Mouse (Mus musculus) CH12.LX (cell line): ENCODE results near the gene Il1rap. TPM values are rescaled to one million over a fixed set of nuclear protein-coding genes. Genes with fewer than 3 reads are reported as not detected.

ENCODE experiments used
- DNase-seq: peaks from one replicate; pipeline ENCODE4 v3.0.0-alpha.2; 2013; ENCODE audit errors: extremely low read depth
- H3K27ac ChIP-seq: 2 replicates; pipeline ENCODE4 v1.5.1; 2012; ENCODE audit warnings: low read depth, mild to moderate bottlenecking, control low read depth, moderate library complexity; ENCODE audit not compliant: insufficient read depth
- H3K27me3 ChIP-seq: replicated peaks from 2 replicates; pipeline ENCODE3; 2012; ENCODE audit warnings: inconsistent platforms
- H3K36me3 ChIP-seq, 2 experiments: replicated peaks in 1 of 2; 2 replicates each; pipeline versions ENCODE3 to v1.6.1; 2012; ENCODE audit warnings: inconsistent platforms in 1 of 2, low read length in 1 of 2, mild to moderate bottlenecking in 1 of 2, mixed read lengths in 1 of 2, moderate library complexity in 1 of 2; ENCODE audit not compliant: control insufficient read depth in 1 of 2, insufficient read depth in 1 of 2
- H3K4me1 ChIP-seq, 2 experiments: 2 replicates each; pipeline ENCODE4 v1.6.1; 2012; ENCODE audit warnings: inconsistent platforms in 1 of 2, moderate library complexity in 1 of 2; ENCODE audit not compliant: insufficient read depth in 2 of 2, control insufficient read depth in 1 of 2
- H3K4me2 ChIP-seq: 2 replicates; pipeline ENCODE4 v1.6.1; 2012; ENCODE audit warnings: low read depth, mild to moderate bottlenecking, control low read depth; ENCODE audit not compliant: poor library complexity, insufficient read depth, severe bottlenecking
- H3K4me3 ChIP-seq, 3 experiments: fragments of 150-350 bp in 1 of 3; sonication (generic) in 1 of 3; replicated peaks in 1 of 3; 2 replicates each; pipeline versions ENCODE3 to v1.5.1; 2011 to 2012; ENCODE audit warnings: low read depth in 2 of 3, low read length in 2 of 3, mild to moderate bottlenecking in 2 of 3, moderate library complexity in 2 of 3, control low read depth in 1 of 3, improper control_type of control experiment in 1 of 3, inconsistent platforms in 1 of 3, mixed read lengths in 1 of 3; ENCODE audit not compliant: poor library complexity in 1 of 3
- H3K79me2 ChIP-seq: replicated peaks from 2 replicates; pipeline ENCODE4 v1.6.1; 2012; ENCODE audit warnings: mild to moderate bottlenecking, moderate library complexity; ENCODE audit not compliant: control insufficient read depth, poor library complexity, insufficient read depth, severe bottlenecking; ENCODE audit errors: extremely low read depth
- H3K9ac ChIP-seq: 2 replicates; pipeline ENCODE4 v1.6.1; 2012; ENCODE audit warnings: low read depth, mild to moderate bottlenecking, control low read depth, moderate library complexity; ENCODE audit not compliant: insufficient read depth
- H3K9me3 ChIP-seq: replicated peaks from 2 replicates; pipeline ENCODE3; 2012; ENCODE audit warnings: low read length, inconsistent platforms, mixed read lengths
- BHLHE40 ChIP-seq: IDR thresholded peaks from 2 replicates; pipeline ENCODE4 v1.6.1; 2011; ENCODE audit warnings: mild to moderate bottlenecking, low read depth, low read length, improper control_type of control experiment
- CHD1 ChIP-seq: IDR thresholded peaks from 2 replicates; pipeline ENCODE4 v1.6.1; 2012; ENCODE audit warnings: low read depth, low read length, improper control_type of control experiment, inconsistent platforms
- CTCF ChIP-seq, 2 experiments: IDR thresholded peaks in 1 of 2; conservative IDR thresholded peaks in 1 of 2; 2 replicates each; pipeline ENCODE4 v1.5.1; 2011 to 2012; ENCODE audit warnings: low read depth in 2 of 2, low read length in 2 of 2, improper control_type of control experiment in 1 of 2, inconsistent platforms in 1 of 2, mild to moderate bottlenecking in 1 of 2, moderate library complexity in 1 of 2
- E2F4 ChIP-seq: IDR thresholded peaks from 2 replicates; pipeline ENCODE4 v1.6.1; 2011; ENCODE audit warnings: low read depth, low read length, improper control_type of control experiment; ENCODE audit not compliant: insufficient replicate concordance
- ETS1 ChIP-seq: conservative IDR thresholded peaks from 2 replicates; pipeline ENCODE4 v1.6.1; 2012; ENCODE audit warnings: low read depth, mild to moderate bottlenecking, inconsistent platforms, low read length, improper control_type of control experiment, moderate library complexity
- GABPA ChIP-seq: IDR thresholded peaks from 2 replicates; pipeline ENCODE4 v1.6.1; 2012; ENCODE audit warnings: low read depth, low read length, improper control_type of control experiment, inconsistent platforms; ENCODE audit not compliant: insufficient replicate concordance
- HCFC1 ChIP-seq: IDR thresholded peaks from 2 replicates; pipeline ENCODE4 v1.6.1; 2012; ENCODE audit warnings: low read depth, mild to moderate bottlenecking, inconsistent platforms, low read length, improper control_type of control experiment
- IRF4 ChIP-seq: IDR thresholded peaks from 2 replicates; pipeline ENCODE4 v1.6.1; 2014; ENCODE audit warnings: low read depth, mild to moderate bottlenecking, inconsistent platforms, low read length, improper control_type of control experiment
- JUND ChIP-seq: conservative IDR thresholded peaks from 2 replicates; pipeline ENCODE4 v1.6.1; 2011; ENCODE audit warnings: low read depth, low read length, improper control_type of control experiment
- KAT2A ChIP-seq: IDR thresholded peaks from 2 replicates; pipeline ENCODE4 v1.6.1; 2012; ENCODE audit warnings: low read length, improper control_type of control experiment, inconsistent platforms; ENCODE audit not compliant: insufficient replicate concordance
- MAFK ChIP-seq: IDR thresholded peaks from 2 replicates; pipeline ENCODE4 v1.6.1; 2011; ENCODE audit warnings: low read length, improper control_type of control experiment; ENCODE audit not compliant: insufficient replicate concordance
- MAZ ChIP-seq: IDR thresholded peaks from 2 replicates; pipeline ENCODE4 v1.6.1; 2012; ENCODE audit warnings: low read depth, mild to moderate bottlenecking, inconsistent platforms, low read length, improper control_type of control experiment, moderate library complexity
- MEF2A ChIP-seq: IDR thresholded peaks from 2 replicates; pipeline ENCODE4 v1.6.1; 2014; ENCODE audit warnings: low read depth, mild to moderate bottlenecking, inconsistent platforms, low read length, improper control_type of control experiment, borderline replicate concordance
- MXI1 ChIP-seq: IDR thresholded peaks from 2 replicates; pipeline ENCODE4 v1.6.1; 2011; ENCODE audit warnings: mild to moderate bottlenecking, low read depth, low read length, improper control_type of control experiment
- MYC ChIP-seq: IDR thresholded peaks from 2 replicates; pipeline ENCODE4 v1.6.1; 2011; ENCODE audit warnings: low read depth, mild to moderate bottlenecking, improper control_type of control experiment, low read length
- NELFE ChIP-seq: IDR thresholded peaks from 2 replicates; pipeline ENCODE4 v1.6.1; 2011; ENCODE audit warnings: low read depth, low read length, improper control_type of control experiment
- PAX5 ChIP-seq: IDR thresholded peaks from 2 replicates; pipeline ENCODE4 v1.6.1; 2012; ENCODE audit warnings: low read length, inconsistent platforms, mixed read lengths
- RCOR1 ChIP-seq: conservative IDR thresholded peaks from 2 replicates; pipeline ENCODE4 v1.6.1; 2012; ENCODE audit warnings: low read depth, mild to moderate bottlenecking, inconsistent platforms, low read length, improper control_type of control experiment
- SMC3 ChIP-seq: IDR thresholded peaks from 2 replicates; pipeline ENCODE4 v1.6.1; 2011; ENCODE audit warnings: low read depth, low read length, improper control_type of control experiment
- TBP ChIP-seq: conservative IDR thresholded peaks from 2 replicates; pipeline ENCODE4 v1.6.1; 2011; ENCODE audit warnings: low read depth, low read length, improper control_type of control experiment
- UBTF ChIP-seq: IDR thresholded peaks from 2 replicates; pipeline ENCODE4 v1.6.1; 2012; ENCODE audit warnings: low read depth, mild to moderate bottlenecking, inconsistent platforms, low read length, improper control_type of control experiment, moderate library complexity
- USF1 ChIP-seq: IDR thresholded peaks from 2 replicates; pipeline ENCODE4 v1.6.1; 2014; ENCODE audit warnings: low read depth, mild to moderate bottlenecking, inconsistent platforms, low read length, improper control_type of control experiment
- USF2 ChIP-seq: conservative IDR thresholded peaks from 2 replicates; pipeline ENCODE4 v1.6.1; 2011; ENCODE audit warnings: low read depth, low read length, improper control_type of control experiment
- ZC3H11A ChIP-seq: IDR thresholded peaks from 2 replicates; pipeline ENCODE4 v1.6.1; 2012; ENCODE audit warnings: low read depth, mild to moderate bottlenecking, inconsistent platforms, low read length, improper control_type of control experiment
- ZKSCAN1 ChIP-seq: IDR thresholded peaks from 2 replicates; pipeline ENCODE4 v1.6.1; 2012; ENCODE audit warnings: low read depth, inconsistent platforms, low read length, improper control_type of control experiment, borderline replicate concordance
- dilution Hi-C: fragments of 300-500 bp; cut with MboI; formaldehyde crosslinking; loops from 2 replicates; pipeline ENCODE4 v1.14.3; 2020; ENCODE audit warnings: low sequenced_read_pairs; ENCODE audit not compliant: extremely low pct_unique_long_range_greater_than_20kb, extremely low pct_ligation_motif_present
- in situ Hi-C: fragments of 300-500 bp; cut with MboI; formaldehyde crosslinking; loops from 3 replicates; pipeline ENCODE4 v1.14.3; 2019; ENCODE audit warnings: low sequenced_read_pairs, low pct_ligation_motif_present, low pct_unique_long_range_greater_than_20kb, mixed read lengths
- polyA plus RNA-seq: library from polyadenylated mRNA; unstranded; fragments of >175 nt; gene quantifications from 2 replicates; pipeline ENCODE4 v1.2.1, GENCODE M21; 2012; ENCODE audit warnings: low read depth; ENCODE audit not compliant: insufficient read length
- total RNA-seq, 2 experiments: library from RNA; depleted of rRNA; stranded (reverse); fragments of 300-350 nt in 1 of 2; fragments of >200 nt in 1 of 2; gene quantifications; 2 replicates each; pipeline ENCODE4 v1.2.3; 2012 to 2014

The Il1rap gene
- total and polyA plus RNA-seq, 3 experiments: 4.1 to 15.0 (median 9.4) TPM

- no peak overlapping the region for H3K4me2 ChIP-seq
- no peak for TF ChIP-seq ZKSCAN1
- TF ChIP-seq GABPA: no peak
- TF ChIP-seq ZC3H11A: no peak
- no peak for TF ChIP-seq PAX5
- no peak for TF ChIP-seq BHLHE40
- TF ChIP-seq RCOR1: no peak
- no peak for TF ChIP-seq MAZ
- no peak for TF ChIP-seq MAFK
- no peak for TF ChIP-seq UBTF
- no peak for TF ChIP-seq SMC3
- no peak for TF ChIP-seq NELFE
- TF ChIP-seq ETS1: no peak
- no peak for TF ChIP-seq KAT2A
- no peak for TF ChIP-seq MEF2A
- TF ChIP-seq JUND: no peak
- TF ChIP-seq TBP: no peak
- H3K9me3 ChIP-seq: no peaks in the 10 kb centered on the region
- no peaks in the 10 kb centered on the region for H3K27me3 ChIP-seq
- H3K36me3 ChIP-seq: no peaks in the 10 kb centered on the region
- DNase-seq: no peak
- peaks cover 0 to 3% of the 10 kb centered on the region in 2 experiments; a peak in 2 of 4 replicates for H3K4me1 ChIP-seq
- no peaks in the 10 kb centered on the region for H3K79me2 ChIP-seq
- in situ Hi-C loops: no loop called here
- dilution Hi-C loops: no loop called here
- H3K4me3 ChIP-seq: no peak overlapping the region
- H3K27ac ChIP-seq: no peak overlapping the region
- no peak overlapping the region for H3K9ac ChIP-seq
Observed at GRCm38 (mm10) chr16:26662722-26663436, 81.4 kb downstream of the Il1rap start.

DNA sequence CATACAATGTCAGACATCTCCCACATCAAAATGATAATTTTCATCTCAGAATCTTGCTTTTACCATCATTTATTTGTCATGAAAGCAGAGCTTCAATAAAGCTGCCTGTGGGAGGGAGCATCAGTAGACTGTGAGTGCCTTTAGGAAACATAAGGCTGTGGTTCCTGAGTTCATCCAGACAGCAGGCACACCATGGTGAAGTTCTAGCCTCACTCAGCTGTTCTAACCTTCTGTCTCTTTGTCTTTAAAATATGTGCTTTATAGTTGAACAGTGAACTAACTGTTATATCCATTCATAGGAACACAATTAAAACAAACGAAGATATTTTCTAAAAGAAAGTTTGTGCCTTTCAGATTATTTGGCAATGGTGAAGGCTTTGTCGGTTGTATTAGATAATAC, 84.9 kb downstream of the Il1rap start:
- H3K79me2 ChIP-seq: no peaks in the 10 kb centered on the region
- no peak for TF ChIP-seq MAZ
- no peak for TF ChIP-seq E2F4
- no peak for TF ChIP-seq MYC
- no peak for TF ChIP-seq HCFC1
- TF ChIP-seq CTCF (conservative IDR thresholded peaks at IDR 0.05 in 1 of 2, IDR thresholded peaks at IDR 0.05 in 1 of 2; ENCODE audit: low read depth in 2 of 2, low read length in 2 of 2): no peak
- TF ChIP-seq KAT2A: no peak
- no peak for TF ChIP-seq CHD1
- TF ChIP-seq USF2: no peak
- no peak for TF ChIP-seq BHLHE40
- TF ChIP-seq MXI1: no peak
- TF ChIP-seq USF1: no peak
- no peak for TF ChIP-seq ZC3H11A
- no peak for TF ChIP-seq MAFK
- no peak for TF ChIP-seq IRF4
- no peak for TF ChIP-seq GABPA
- dilution Hi-C loops (no loop called here), in situ Hi-C loops (no loop called here)
- H3K4me2 ChIP-seq: no peak overlapping the region
- H3K4me1 ChIP-seq: peaks cover 0 to 5% of the 10 kb centered on the region in 2 experiments; a peak in 2 of 4 replicates
- DNase-seq: no peak
- no peaks in the 10 kb centered on the region for H3K36me3 ChIP-seq
- no peak overlapping the region for H3K27ac ChIP-seq
- no peak overlapping the region for H3K4me3 ChIP-seq
- H3K27me3 ChIP-seq: no peaks in the 10 kb centered on the region
- no peak overlapping the region for H3K9ac ChIP-seq
- no peaks in the 10 kb centered on the region for H3K9me3 ChIP-seq
